Mouse (Mus musculus) brown adipose tissue, adult 24 weeks (tissue): ENCODE results near the gene Capn5. TPM values are rescaled to one million over a fixed set of nuclear protein-coding genes. Genes with fewer than 3 reads are reported as not detected.
"Not testable (repeated sequence)": the region's sequence is repeated elsewhere in the genome, so short reads cannot be mapped to it uniquely, and the experiment has no call there.

Experiments
- H3K27ac ChIP-seq: fragments of 200-500 bp; replicated peaks from 2 replicates; pipeline ENCODE4 v1.5.1; 2012; ENCODE audit warnings: low read depth, mild to moderate bottlenecking, low read length
- H3K4me1 ChIP-seq: fragments of 200-500 bp; 2 replicates; pipeline ENCODE4 v1.6.1; 2012; ENCODE audit warnings: low read length, mixed read lengths; ENCODE audit not compliant: control insufficient read depth, insufficient read depth, insufficient read length
- H3K4me3 ChIP-seq: fragments of 200-500 bp; 2 replicates; pipeline ENCODE4 v1.5.1; 2012; ENCODE audit warnings: low read depth, mild to moderate bottlenecking, low read length, moderate library complexity; ENCODE audit not compliant: insufficient read depth
- polyA plus RNA-seq: library from polyadenylated mRNA; stranded (reverse); fragments of >200 nt; gene quantifications from 2 replicates; pipeline ENCODE4 v1.2.4, GENCODE M21; 2012; ENCODE audit not compliant: missing spikeins, insufficient read depth, insufficient read length

The Capn5 gene
- polyA plus RNA-seq, 1 experiment = 1.8 TPM

DNA sequence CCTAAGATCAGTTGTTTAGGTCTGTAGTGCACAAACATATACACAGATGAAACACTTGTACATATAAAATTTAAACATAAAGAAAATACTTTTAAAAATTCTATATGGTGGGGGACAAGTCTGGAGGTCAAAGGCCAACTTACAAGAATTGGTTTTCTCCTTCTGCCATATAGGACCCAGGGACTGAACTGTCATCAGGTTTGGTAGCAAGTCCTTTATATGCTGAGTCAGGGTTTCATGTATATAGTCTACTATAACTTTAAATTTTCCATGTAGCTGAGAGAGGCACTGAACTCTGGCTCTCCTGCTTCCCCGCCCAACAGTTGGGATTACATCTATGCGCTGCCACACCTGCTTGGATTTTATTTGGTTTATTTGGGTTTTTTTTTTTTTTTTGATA, 10.2 kb upstream of the Capn5 start:
- no peak overlapping the region for H3K4me3 ChIP-seq
- H3K4me1 ChIP-seq = peaks cover 3% of the 10 kb centered on the region; the same call in 1 of the 2 replicates
- H3K27ac ChIP-seq = no peak overlapping the region

DNA sequence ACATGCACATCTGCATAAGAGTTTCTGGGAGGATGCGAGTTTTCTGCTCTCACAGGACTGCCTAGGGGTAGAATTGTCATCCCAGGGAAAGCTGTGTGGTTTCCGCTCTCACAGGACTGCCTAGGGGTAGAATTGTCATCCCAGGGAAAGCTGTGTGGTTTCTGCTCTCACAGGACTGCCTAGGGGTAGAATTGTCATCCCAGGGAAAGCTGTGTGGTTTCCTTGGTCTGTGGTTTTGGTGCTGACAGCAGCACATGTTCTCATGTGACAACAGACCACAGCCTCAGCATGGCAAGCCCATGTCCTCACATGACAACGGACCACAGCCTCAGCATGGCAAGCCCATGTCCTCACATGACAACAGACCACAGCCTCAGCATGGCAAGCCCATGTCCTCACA, 9.3 kb upstream of the Capn5 start:
- H3K4me3 ChIP-seq, H3K4me1 ChIP-seq, H3K27ac ChIP-seq: not testable (repeated sequence)

DNA sequence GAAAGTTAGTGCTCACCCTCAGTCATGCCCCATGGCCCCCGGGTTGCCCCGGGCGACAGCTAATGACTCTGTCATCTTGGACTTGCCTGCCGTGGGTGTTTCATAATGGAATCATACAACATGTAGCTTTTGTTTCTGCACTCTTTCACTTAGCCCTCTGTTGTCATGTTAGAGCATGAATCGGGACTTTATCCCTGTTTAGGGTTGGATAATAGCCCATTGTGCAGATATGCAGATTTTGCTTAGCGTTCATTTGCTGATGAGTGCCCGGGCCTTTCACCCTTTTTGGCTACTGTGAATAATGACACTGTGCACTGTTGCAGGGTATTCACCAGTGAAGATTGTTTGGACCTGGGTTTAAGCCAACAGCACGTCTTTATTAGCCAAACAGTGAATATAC, 8.6 kb upstream of the Capn5 start:
- Histone ChIP-seq H3K4me3 (no peak overlapping the region), H3K4me1 (peaks cover 3% of the 10 kb centered on the region; the same call in 1 of the 2 replicates), H3K27ac (no peak overlapping the region)

DNA sequence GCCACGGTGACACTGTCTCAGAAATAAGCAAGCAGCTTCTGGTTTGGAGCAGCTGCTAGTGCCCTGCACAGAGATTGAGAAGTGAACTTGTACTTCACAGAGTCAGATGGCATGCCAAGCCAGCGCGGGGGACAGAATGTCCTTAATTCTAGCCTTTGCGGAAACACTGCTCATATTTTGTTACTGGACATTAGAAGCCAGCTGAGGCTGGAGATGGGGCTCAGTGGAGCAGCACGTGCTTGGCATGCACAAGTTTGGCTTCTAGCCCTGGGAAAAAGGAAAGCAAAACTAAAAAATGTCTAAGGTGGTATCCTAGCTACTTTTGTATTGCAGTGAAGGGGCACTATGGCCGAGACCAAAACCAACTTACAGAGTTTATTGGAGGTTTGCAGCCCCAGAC, 7.3 kb upstream of the Capn5 start:
- Histone ChIP-seq H3K27ac (no peak overlapping the region), H3K4me3 (no peak overlapping the region), H3K4me1 (peaks cover 3% of the 10 kb centered on the region; the same call in 1 of the 2 replicates)

DNA sequence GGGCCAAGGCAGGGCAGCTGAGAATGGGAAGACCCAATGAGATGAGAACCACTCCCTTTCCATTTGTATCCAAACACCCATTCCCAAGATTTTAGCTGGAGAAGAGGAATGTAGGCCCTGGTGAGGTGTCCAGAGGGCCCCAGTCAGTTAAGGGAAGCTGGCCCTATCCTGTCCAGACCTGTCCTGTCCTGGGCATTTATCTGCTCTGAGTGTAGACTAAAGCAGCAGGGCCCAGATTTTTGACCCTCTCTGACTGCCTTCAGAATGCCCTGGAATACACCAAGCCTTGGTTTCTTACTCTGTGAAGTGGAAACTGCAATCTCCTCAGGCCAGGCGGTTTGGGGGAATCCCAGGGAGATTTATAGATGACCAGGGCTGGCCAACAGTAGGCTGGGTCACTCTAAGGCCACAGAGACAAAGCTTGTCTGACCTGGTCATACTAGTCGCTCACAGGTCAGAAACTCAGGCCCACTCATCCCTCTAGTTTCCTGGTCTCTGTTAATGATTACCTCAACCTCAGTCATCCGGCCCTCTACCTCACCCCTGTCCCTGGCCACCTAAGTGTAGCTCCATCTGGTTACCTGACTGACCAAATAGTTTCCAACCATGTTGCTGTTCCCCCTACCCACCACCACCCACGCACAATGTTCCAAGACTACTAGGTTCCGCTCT, 622 bp upstream of the Capn5 start:
- Histone ChIP-seq H3K4me1 (0 out of 2 replicates have a peak, but pooled peaks cover 2% of the 10 kb centered on the region), H3K4me3 (peak overlapping the region; percentile 85), H3K27ac (peak overlapping the region; percentile 46)

DNA sequence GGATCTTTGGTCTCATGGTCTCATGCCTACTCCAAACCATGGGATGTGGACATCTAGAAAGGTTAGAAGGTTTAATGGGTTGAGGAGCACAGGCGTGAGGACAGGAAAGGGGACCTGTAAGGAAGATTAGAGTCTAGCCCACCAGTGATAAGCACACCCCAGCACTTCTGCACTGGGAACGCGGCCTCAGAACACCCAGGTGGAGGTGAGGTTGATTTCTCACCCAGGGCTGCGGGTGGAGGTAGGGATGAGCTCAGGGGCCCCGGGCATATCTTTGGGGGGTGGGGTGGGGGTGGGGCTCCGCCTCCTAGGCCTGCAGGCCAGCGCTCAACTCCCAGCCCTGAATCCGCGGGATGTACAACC, 527 bp downstream of the Capn5 start:
- 0 out of 2 replicates have a peak, but pooled peaks cover 2% of the 10 kb centered on the region for H3K4me1 ChIP-seq
- H3K4me3 ChIP-seq = peak overlapping the region; percentile 78
- H3K27ac ChIP-seq = no peak overlapping the region

DNA sequence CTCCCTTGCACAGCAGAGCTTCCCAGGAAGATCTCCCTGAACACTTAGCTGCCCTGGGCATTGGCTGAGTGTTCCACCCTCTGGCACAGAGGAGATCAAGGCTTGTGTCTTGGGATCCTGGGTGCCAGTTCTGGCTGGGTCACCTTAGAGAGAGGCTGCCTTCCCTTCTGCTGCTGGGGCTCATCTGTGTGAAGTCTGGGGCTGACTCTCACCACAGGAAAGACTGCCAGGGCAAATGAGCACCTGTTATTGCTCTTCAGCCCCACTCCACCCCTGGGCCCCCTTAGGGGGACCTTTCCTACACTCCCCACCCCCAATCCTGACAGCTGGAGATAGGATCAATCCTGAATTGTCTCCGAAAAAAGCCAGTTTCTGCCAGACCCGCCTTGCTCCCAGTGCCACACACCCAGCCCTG, 996 bp downstream of the Capn5 start:
- H3K27ac ChIP-seq = no peak overlapping the region
- H3K4me3 ChIP-seq = no peak overlapping the region; the same call in 1 of the 2 replicates

DNA sequence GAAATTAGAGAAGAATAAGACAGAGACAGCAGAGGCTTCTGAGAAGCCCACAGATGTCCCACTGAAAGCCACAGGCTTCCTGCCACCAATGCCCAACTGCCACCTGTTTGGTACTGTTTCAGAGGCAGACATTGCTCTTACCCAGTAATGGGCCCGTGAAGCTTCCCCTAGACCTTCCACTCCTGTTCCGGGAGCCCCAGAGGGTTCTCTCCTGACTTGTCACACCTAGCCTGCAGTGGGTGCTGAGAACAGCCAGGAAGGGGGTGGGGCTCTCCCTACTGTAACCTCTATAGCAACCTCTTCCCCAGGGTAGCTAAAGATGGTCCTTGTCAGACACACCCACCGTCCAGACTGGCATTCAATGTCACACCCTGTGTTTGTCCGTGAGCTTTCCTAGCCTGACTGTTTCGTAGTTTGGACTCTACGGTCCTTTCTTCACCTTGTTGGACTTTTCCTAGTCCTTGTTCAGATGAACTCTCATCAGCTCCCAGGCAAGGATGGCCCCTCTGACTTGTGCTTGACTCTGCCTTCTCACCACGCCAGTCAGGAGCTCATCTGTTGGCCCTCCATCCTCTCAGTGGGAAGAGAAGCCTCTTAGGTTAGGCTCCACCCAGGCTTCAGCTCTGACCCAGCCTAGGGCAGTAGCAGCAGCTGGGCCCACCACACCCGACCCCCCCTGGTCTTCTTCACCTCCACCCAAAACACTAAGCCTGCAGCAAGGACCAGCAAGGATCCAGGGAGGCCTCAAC, 1.6 kb downstream of the Capn5 start:
- peaks cover 2% of the 10 kb centered on the region; the same call in 1 of the 2 replicates for H3K4me1 ChIP-seq
- H3K4me3 ChIP-seq = no peak overlapping the region
- H3K27ac ChIP-seq = no peak overlapping the region

More for the DNA sequence above, 996 bp downstream of the Capn5 start:
- 0 out of 2 replicates have a peak, but pooled peaks cover 2% of the 10 kb centered on the region for H3K4me1 ChIP-seq

DNA sequence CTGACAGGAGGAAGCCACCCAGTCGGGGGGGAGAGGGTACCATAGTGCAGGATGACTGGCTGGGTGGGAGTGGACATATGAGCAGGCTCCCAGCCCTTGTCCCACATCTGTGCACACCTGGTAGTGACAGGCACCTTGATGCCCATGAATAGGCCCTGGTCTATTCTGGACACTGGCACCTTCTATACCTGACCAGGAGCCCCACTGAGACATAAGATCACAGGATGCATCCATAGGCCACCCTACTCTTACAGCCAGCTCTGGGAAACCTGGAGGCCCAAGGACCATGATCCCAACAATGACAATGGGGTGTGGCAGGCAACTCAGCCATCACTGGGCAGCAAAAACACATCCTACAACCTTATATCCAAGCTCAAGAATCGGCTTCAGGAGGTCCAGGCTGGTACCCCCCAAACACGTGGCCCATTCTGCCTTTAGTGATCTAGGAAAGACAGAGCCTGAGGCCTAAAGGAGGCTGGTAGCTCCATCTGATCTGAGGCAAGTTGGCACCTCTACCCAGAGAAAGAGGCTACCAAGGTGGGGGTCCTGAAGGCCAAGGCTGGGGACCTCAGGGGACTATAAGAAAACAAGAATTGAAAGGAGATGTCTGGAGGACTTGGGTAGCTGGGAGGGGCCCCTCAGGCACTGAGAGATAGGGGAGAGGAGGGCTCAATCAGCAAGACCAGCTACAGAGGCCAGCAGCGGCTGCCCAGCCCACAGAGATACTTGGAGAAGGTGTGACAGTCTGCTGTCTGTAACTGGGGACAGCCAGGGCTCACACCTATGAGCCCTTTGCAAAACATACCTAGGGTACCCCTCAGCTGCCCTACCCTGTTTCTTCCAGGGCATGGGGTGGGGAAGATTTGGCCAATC, 3.0 kb downstream of the Capn5 start:
- H3K27ac ChIP-seq = no peak overlapping the region
- peaks cover 2% of the 10 kb centered on the region; the same call in 1 of the 2 replicates for H3K4me1 ChIP-seq
- H3K4me3 ChIP-seq = no peak overlapping the region

DNA sequence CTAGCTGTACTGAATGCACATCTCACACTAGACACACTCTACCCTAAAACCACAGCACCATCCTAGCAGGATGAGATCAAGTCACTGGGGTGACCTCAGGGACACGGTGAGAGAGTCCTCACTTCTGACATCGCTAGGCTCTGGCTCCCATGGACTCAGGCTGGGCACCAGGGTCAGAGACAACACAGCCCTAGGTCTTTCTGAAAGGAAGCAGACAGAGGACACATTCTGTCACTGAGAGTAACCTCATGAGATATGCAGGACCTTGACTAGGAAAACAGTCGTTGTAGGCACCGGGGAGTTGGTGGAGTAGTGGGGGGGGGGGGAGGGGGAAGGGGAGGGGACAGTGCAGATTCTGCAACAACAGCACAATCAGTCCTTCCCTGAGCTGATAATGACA, 4.7 kb downstream of the Capn5 start:
- Histone ChIP-seq H3K4me3 (no peak overlapping the region), H3K27ac (no peak overlapping the region), H3K4me1 (peaks cover 2% of the 10 kb centered on the region; the same call in 1 of the 2 replicates)

DNA sequence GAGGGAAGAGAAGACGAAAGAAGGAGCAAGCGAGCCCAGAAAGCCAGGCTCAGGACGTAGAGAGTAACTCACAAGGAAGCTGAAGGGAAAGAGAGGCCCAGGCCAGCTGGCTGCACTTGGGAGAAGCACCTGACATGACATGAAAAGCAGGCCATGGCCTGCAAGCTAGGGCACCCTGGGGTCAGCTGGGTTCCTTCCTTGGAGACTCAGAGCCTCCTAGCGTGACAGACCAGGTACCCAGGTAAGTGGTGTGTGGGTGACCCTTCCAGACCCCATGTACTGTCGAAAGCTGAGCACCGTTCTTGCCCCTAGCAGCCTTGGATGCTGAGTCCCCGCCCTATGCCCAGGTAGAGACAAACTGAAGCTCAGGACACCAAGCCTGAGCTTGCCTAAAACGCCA, 5.4 kb downstream of the Capn5 start:
- no peaks in the 10 kb centered on the region; the same call in 1 of the 2 replicates for H3K4me1 ChIP-seq
- H3K27ac ChIP-seq = no peak overlapping the region
- no peak overlapping the region for H3K4me3 ChIP-seq

DNA sequence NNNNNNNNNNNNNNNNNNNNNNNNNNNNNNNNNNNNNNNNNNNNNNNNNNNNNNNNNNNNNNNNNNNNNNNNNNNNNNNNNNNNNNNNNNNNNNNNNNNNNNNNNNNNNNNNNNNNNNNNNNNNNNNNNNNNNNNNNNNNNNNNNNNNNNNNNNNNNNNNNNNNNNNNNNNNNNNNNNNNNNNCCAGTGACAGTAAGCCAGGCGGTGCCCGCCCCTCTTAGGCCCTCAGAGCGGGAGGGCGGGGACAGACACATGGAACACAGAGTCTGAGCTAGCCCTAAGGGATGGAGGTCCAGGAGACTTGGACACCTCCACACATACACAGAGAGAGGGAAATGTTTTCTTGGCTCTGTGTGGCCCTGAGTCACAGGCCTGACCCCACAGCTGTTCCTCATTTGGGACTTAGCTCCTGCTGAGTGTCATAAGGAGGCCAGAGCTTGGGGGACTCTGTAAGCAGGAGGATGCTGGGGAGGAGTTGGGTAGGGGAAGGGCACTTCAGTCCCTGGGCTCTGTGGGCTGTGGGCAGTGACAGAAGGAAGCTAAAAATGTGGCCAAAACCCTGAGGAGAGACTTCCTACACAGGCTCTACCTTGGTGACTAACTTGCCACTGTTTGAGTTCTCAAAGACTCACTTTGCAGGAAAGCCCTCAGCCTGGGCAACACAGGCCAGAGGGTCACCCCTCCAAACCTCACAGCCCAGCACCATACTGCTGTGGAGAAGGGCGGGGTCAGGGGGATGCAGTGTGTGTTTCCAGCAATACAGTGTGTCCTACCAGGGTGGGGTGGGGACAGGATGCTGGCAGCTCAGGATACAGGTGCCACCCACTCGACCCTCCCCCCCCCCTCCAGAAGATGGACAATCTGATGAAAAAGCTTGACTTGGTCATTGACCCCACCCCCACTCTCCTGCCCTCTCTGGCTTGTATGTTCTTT, 6.7 kb downstream of the Capn5 start:
- Histone ChIP-seq H3K4me1 (no peaks in the 10 kb centered on the region; the same call in 1 of the 2 replicates), H3K27ac (peak overlapping the region; percentile 52), H3K4me3 (no peak overlapping the region)

DNA sequence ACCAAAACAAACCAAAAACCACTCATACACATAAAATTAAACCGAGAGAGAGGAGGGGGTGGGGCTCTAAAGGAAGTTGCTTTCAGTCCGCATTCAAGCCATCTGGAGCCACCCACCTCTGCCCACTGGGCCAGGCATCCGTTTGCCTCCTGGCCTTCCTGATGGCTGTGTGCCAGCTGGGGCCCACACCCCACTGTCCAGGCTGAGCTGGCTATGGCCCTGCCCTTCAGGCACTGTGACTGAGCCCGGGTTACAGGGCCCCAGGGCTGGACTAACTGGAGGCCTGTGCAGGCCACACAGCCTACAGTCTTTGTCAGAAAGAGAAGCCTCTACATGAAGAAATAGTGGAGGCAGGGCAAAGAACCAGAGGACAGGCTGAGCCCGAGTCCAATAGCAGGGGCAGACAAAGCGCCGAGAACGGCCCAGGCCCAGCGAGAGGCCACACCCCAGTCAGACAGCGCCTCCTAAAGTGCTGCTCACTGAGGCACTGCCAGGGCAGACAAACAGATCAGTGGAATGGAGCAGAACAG, 13.0 kb downstream of the Capn5 start:
- Histone ChIP-seq H3K27ac (no peak overlapping the region), H3K4me1 (peaks cover 3% of the 10 kb centered on the region), H3K4me3 (no peak overlapping the region)

DNA sequence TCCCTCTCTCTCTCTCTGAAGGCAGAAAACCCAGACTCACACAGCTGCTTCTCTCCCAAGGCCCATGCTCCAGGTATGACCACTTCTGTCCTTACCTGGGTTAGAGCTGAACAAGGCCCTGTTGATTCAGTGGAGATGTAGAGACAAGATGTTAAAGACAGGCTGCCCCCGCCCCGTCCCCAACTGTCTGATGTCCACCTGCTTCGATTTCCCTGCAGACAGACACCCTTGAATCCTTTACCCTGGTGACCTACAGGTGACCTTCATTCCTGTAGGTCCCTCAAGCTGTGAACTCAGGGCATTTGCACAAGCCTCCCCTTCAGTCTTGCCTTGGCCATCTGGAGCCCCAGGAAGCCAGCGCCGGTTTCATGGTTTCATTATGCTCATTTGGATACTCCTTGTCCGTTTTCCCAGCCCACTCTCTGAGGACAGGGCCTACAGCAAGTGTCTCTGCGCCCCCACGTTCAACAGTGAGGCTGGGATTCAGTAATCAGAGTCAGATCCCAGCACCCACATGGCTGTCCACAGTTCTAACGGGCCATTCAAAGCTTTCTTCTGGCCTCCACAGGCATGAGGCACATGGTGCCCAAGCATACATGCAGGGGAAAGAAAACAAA, 13.6 kb downstream of the Capn5 start:
- Histone ChIP-seq H3K4me1 (peaks cover 3% of the 10 kb centered on the region), H3K27ac (no peak overlapping the region), H3K4me3 (no peak overlapping the region)
